Mouse (Mus musculus): Measurements from ENCODE around the gene Rps6kl1.

DNA sequence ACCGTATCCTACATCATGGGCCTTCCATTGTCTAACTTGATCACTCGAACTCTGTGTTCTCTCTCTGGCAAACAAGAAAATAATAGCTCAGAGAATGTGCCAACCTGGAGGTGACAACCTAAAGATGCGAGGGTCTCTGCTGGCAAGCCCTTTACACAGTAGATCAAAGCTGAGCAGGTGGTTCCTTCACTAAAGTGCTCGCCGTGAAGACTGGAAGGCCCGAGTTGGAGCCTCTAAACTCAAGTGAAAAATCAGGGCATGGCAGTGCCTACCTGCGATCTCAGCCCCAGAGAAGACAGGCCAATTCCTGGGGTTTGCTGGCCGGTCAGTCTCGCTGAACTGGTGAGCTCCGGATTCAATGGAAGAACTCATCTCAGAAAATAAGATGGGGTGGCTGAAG lies 42.1 kb upstream of the Rps6kl1 start:
- TF ChIP-seq CTCF (IDR thresholded peaks at IDR 0.05; ENCODE audit: control insufficient read depth, insufficient read depth, insufficient read length) (no peak), CEBPB (IDR thresholded peaks at IDR 0.05; ENCODE audit: low read depth) (no peak), MAX (IDR thresholded peaks at IDR 0.05) (no peak), MYOG (IDR thresholded peaks at IDR 0.05; ENCODE audit: control insufficient read depth, extremely low read depth, insufficient read length) (no peak), USF1 (IDR thresholded peaks at IDR 0.05; ENCODE audit: low read depth) (no peak)

Data from C2C12 (cell line).